Mouse (Mus musculus) adrenal gland, adult (tissue): ENCODE data around the gene Ambra1.
A peak's percentile ranks its signal among the peaks of the same experiment; 100 is the strongest.

Source experiments
- DNase-seq, 2 experiments: peaks; one replicate each; pipeline ENCODE4 v3.0.0; 2022 to 2023; ENCODE audit warnings: low spot score in 1 of 2; ENCODE audit not compliant: inconsistent age in 2 of 2

Gene Ambra1

GRCm38 (mm10) chr2:91859423-91859822 is 129.5 kb downstream of the Ambra1 start:
- DNase-seq: no peak

GRCm38 (mm10) chr2:91870754-91871153 is 140.8 kb downstream of the Ambra1 start:
- DNase-seq: no peak

GRCm38 (mm10) chr2:91871225-91871624 is 141.3 kb downstream of the Ambra1 start:
- DNase-seq: no peak

- DNase-seq: no peak
Observed at GRCm38 (mm10) chr2:91872658-91873057, 142.7 kb downstream of the Ambra1 start.

- DNase-seq: peak in 1 of 2 experiments; percentile 64
Observed at GRCm38 (mm10) chr2:91876000-91876805, 146.3 kb downstream of the Ambra1 start.

- no peak for DNase-seq
Observed at GRCm38 (mm10) chr2:91876806-91877140, 146.8 kb downstream of the Ambra1 start.

- DNase-seq: no peak
Observed at GRCm38 (mm10) chr2:91878387-91879180, 148.7 kb downstream of the Ambra1 start.

GRCm38 (mm10) chr2:91883961-91884360 is 154.0 kb downstream of the Ambra1 start:
- DNase-seq: no peak

- no peak for DNase-seq
Observed at GRCm38 (mm10) chr2:91884616-91885015, 154.7 kb downstream of the Ambra1 start.

GRCm38 (mm10) chr2:91894716-91895115 is 164.8 kb downstream of the Ambra1 start:
- no peak for DNase-seq

- DNase-seq: no peak
Observed at GRCm38 (mm10) chr2:91895401-91895800, 165.5 kb downstream of the Ambra1 start.

GRCm38 (mm10) chr2:91897968-91898367 is 168.0 kb downstream of the Ambra1 start:
- DNase-seq: no peak

GRCm38 (mm10) chr2:91899141-91899540 is 169.2 kb downstream of the Ambra1 start:
- DNase-seq: no peak

GRCm38 (mm10) chr2:91900431-91900830 is 170.5 kb downstream of the Ambra1 start:
- no peak for DNase-seq

- no peak for DNase-seq
Observed at GRCm38 (mm10) chr2:91902336-91902735, 172.4 kb downstream of the Ambra1 start.

GRCm38 (mm10) chr2:91903171-91903925 is 173.4 kb downstream of the Ambra1 start:
- DNase-seq: no peak

GRCm38 (mm10) chr2:91904618-91905307 is 174.8 kb downstream of the Ambra1 start:
- DNase-seq: no peak

GRCm38 (mm10) chr2:91906141-91906540 is 176.2 kb downstream of the Ambra1 start:
- peak; percentile 20 to 89 for DNase-seq

- no peak for DNase-seq
Observed at GRCm38 (mm10) chr2:91912616-91913015, 182.7 kb downstream of the Ambra1 start.

GRCm38 (mm10) chr2:91913328-91914110 is 183.6 kb downstream of the Ambra1 start:
- no peak for DNase-seq
